Mouse (Mus musculus): ENCODE measurements around the gene Slc6a17.

DNA sequence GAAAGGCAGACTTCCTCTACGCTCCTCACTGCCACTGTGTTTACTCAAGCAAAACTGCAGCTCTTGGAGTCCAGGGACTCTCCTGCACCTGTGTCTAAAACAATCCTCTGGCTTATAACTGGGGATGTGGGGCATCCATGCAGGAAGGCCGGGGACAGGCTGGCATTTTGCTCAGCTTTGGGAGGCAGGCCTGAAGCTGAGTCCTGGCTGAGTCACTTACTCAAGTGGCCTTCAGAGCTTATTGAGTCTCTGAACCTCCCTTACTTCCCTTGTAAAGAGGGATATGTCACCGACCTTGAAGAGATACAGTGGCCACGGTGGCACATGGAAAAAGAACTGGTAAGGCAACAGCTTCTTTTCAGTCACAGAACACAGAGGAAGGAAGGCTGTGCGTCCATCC is 12.8 kb upstream of the Slc6a17 start:
- TF ChIP-seq POLR2A (IDR thresholded peaks at IDR 0.05; ENCODE audit: insufficient read depth, low read length) = no peak
- no peak for TF ChIP-seq CTCF (IDR thresholded peaks at IDR 0.05; ENCODE audit: low read depth, low read length)
